Mouse (Mus musculus): ENCODE measurements at regions not wholly inside any gene's neighbourhood (a gene's known extent, or its start where the extent isn't known, plus 50 kb on each side); places are given as distances from the start of the nearest gene placed in this dataset.
"Not testable (repeated sequence)": the region's sequence is repeated elsewhere in the genome, so short reads cannot be mapped to it uniquely, and the experiment has no call there.

- DNase-seq (ENCODE audit: extremely low read depth, insufficient read length, low spot score), result no peak
Observed at GRCm38 (mm10) chr3:101224091-101224490, 63.6 kb downstream of the Cd2 start.

DNA sequence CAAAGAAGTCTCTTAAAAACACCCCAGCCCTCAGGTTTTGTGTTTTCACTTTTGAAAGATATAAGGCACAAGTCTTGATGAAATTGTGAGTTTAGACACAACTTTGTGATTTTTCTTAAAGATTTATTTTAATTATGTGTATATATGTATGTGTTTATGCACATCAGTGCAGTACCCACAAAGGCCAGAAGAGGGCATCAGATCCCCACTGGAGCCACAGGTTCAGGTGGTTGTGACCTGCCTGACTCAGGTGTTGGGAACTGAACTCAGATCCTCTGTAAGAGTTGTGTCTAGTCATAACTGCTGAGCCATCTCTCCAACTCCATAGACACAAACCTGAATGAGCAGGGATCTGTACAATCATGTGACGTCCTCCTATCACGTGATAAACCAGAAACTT is 67.8 kb downstream of the Cd2 start:
- no peak for DNase-seq (ENCODE audit: extremely low read depth, insufficient read length, low spot score)

- DNase-seq (ENCODE audit: extremely low read depth, insufficient read length, low spot score), result no peak
Observed at GRCm38 (mm10) chr3:101216711-101217110, 71.0 kb downstream of the Cd2 start.

DNA sequence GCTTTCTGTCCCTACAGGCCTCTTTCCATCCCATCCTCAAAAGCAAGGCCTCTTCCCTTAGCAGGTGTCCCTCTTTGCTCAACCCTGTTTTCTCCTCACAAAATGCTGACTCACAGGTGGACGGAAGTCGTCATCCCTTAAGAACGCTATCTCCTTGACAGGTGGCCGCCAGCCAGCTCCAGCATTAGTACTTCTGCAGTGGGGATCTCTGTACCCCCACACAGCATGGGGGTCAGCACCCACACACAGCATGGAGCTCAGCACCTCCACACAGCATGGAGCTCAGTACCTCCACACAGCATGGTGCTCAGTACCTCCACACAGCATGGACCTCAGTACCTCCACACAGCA is 74.6 kb downstream of the Cd2 start:
- no peak for DNase-seq (ENCODE audit: extremely low read depth, insufficient read length, low spot score)

DNA sequence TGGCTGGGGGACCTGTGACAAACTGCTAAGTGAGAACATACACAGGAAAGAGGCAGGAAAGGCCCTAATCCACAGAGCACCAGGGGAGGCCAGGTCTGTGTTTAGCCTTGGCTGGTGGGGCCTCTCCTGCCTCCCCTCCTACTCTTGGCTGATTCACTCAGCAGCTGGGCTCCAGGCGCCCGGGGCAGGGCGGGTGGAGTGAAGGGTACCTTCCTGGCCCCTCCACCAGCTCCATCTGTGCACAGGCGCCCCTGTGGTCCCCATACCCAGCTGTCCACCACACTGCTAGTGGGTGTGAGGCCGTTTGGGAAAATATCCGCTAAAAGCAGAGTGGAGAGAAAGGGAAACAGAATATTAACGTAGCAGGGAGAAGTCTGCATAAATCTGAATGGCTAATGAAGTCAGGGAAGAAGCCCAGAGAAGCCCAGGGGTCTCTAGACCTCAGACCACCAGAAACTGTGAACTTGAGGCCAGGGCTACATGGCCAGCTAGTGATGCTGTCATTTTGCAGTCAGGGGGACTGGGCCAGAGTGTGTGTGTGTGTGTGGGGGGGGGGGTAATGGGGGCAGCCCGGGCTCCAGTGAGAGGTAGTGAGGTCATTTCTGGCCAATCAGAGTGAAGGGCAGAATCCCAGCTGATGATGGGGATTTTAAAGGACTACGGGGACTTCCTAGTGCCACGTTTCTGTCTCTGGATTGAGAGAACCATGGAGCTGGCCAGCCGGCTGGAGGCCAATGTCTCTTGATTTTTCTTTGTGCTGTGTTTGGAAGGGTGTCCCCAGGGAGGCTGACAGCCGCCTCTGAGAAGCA is 75.1 kb downstream of the Cd2 start:
- DNase-seq (ENCODE audit: extremely low read depth, insufficient read length, low spot score), result peak; percentile 37

- DNase-seq (ENCODE audit: extremely low read depth, insufficient read length, low spot score), result no peak
Observed at GRCm38 (mm10) chr3:101211936-101212335, 75.8 kb downstream of the Cd2 start.

GRCm38 (mm10) chr3:101209546-101209945 is 78.2 kb downstream of the Cd2 start:
- DNase-seq (ENCODE audit: extremely low read depth, insufficient read length, low spot score), result no peak

DNA sequence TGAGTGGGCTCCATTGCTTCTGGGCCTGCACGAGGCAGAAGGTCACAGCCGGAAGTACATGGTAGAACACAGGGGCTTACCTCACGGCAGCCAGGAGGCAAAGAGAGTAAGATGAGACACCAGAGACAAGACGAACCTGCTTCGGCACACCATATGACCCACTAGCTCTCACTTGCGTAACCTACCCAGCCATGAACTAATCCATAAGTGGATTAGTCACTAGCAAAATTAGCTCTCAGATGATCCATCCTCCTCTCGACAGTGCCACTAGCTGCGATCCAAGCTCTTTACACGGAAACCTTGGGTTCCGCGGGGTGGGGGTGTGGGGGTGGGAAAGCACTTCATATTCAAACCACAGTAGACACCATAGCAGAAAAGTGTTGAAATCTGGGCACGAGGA is 79.0 kb downstream of the Cd2 start:
- no peak for DNase-seq (ENCODE audit: extremely low read depth, insufficient read length, low spot score)

DNA sequence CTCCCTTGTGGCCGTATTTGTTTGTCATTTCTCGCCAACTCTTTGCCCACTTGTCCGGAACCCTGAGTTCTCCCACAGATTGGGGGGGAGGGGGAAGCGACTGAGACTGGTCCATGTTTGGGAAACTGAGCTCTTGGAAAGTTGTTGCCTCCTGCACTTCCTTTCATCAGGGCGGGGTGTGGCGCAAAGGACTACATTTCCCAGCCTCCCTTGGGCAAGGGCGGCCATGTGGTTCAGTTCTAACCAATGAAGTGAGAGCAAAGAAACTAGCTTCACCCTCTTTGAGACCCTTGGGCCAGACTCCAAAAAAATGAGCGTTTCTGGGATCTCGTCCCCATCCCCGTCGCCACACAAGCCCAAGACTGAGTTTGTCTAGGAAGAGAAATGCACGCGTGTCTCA is 81.6 kb downstream of the Cd2 start:
- not testable (repeated sequence) for DNase-seq (ENCODE audit: extremely low read depth, insufficient read length, low spot score)

DNA sequence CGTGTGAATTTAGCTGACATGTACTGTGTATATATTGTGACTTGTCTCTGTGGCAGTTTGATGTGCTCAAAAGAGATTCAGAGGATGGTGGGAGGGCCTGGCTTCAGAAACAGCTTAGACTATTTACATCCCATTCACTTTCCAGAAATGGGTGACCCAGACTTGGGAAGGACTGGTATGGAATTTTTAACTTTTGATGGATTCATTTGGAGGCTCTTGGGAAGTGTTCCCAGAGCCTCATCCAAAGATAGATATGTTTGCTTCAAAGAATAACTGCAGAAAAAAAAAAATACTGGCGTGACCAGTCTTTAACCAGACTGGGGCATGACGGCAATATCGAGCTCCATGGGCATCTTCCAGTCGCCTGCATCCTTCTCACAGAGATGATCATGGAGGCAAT is 84.6 kb upstream of the Ptgfrn start:
- no peak for DNase-seq (ENCODE audit: extremely low read depth, insufficient read length, low spot score)

- no peak for DNase-seq (ENCODE audit: extremely low read depth, insufficient read length, low spot score)
Observed at GRCm38 (mm10) chr3:101194319-101194718, 84.2 kb upstream of the Ptgfrn start.

DNA sequence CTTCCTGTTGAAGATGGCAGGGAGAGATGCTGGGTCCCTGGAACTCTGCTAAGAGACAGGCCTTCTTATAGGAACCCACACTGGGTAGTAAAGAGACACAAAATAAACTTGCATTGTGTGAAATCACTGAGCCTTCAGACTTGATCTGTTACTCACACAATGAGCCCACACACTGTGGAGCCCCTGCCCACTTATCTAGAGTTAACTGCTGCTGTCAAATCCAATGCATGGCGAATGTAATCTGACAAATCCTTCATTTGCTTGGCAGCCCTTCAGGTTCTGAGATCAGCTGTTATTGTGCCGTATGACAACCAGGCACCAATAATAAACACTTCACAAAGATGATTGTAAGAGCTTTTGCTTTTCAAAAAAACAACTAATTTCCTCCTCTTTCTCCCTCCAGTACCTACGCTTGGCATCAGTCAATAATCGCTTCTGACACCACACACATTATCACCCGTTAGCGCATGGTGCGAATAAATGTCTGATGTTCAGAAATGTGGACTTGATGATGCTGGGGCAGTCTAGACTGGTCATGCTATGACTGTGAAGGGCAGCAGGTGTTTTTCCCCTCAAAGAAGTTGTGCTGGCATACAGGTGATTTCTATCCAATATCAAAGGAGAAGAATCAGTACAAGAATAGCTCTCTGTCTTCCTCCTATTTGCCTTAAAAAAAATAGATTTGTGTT is 81.4 kb upstream of the Ptgfrn start:
- DNase-seq (ENCODE audit: extremely low read depth, insufficient read length, low spot score), result no peak

- DNase-seq (ENCODE audit: extremely low read depth, insufficient read length, low spot score), result no peak
Observed at GRCm38 (mm10) chr3:101181958-101182357, 71.9 kb upstream of the Ptgfrn start.

GRCm38 (mm10) chr3:101173954-101174353 is 63.9 kb upstream of the Ptgfrn start:
- DNase-seq (ENCODE audit: extremely low read depth, insufficient read length, low spot score), result no peak

- DNase-seq (ENCODE audit: extremely low read depth, insufficient read length, low spot score), result no peak
Observed at GRCm38 (mm10) chr3:101170037-101171019, 60.2 kb upstream of the Ptgfrn start.

- no peak for DNase-seq (ENCODE audit: extremely low read depth, insufficient read length, low spot score)
Observed at GRCm38 (mm10) chr3:101167026-101167425, 56.9 kb upstream of the Ptgfrn start.

DNA sequence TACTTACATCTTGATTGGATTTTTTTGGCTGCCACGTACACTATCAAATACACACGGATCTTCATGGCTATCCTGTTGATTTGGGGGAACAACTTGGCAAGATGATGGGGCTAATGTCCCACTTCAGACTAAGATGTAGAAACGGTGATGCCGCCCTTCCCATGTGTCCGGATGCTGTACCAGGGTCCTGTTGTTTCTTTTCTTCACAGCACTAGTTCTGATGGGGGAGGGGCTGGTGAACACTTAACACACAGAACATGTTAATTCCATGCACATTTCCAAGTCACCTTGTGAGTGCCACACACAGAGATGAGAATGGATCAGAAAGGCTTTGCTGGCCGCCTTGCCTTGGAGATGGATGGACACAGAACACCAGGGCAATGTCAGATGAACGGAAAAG is 56.5 kb upstream of the Ptgfrn start:
- DNase-seq (ENCODE audit: extremely low read depth, insufficient read length, low spot score), result no peak

DNA sequence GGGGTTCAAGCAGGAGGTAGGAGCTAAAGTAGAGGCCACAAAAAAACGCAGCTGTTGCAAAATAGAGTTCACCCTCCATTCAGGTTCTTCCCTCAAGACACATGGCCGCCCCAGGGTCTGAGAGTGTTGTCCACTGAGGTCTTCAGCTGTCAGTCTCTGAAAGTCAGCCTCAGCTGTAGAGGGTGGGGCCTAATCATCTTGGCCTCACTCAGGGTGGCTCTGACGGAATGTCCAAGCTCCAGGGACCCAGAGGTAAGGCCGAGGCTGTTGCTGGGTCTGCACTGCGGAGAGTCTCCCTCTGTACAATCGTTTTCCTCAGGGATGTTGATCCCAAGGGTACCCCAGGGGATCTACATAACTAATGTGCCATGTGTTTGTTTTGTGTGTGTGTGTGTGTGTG is 55.2 kb upstream of the Ptgfrn start:
- no peak for DNase-seq (ENCODE audit: extremely low read depth, insufficient read length, low spot score)

GRCm38 (mm10) chr3:101164771-101165170 is 54.7 kb upstream of the Ptgfrn start:
- no peak for DNase-seq (ENCODE audit: extremely low read depth, insufficient read length, low spot score)

DNA sequence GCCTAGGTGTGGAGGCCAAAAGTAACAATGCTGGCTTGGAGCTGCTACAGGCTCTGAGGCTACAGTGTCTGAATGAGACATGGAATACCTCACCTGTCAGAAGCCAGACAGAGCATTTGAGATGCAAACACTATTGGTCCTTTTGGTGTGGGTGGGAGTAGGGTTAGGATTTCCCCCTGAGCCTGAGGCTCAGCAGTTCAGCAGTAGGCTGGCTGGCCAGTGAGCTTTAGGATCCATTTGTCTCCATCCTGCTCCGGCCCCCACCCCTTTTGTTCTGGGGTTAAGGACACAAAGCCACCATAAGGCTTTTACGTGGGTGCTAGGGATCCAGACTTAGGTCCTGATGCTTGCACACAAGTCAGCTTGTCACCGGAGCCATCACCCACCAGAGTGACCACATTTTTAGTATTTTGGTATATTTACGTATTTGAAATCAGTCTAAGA is 53.9 kb upstream of the Ptgfrn start:
- no peak for DNase-seq (ENCODE audit: extremely low read depth, insufficient read length, low spot score)

Measured in 3134 (cell line).